Mouse (Mus musculus): ENCODE measurements around the gene Wdr25. TPM values are rescaled to one million over a fixed set of nuclear protein-coding genes. Genes with fewer than 3 reads are reported as not detected.

The Wdr25 gene
- polyA plus RNA-seq, 1 experiment from 2014 or later: 10.4 TPM

DNA sequence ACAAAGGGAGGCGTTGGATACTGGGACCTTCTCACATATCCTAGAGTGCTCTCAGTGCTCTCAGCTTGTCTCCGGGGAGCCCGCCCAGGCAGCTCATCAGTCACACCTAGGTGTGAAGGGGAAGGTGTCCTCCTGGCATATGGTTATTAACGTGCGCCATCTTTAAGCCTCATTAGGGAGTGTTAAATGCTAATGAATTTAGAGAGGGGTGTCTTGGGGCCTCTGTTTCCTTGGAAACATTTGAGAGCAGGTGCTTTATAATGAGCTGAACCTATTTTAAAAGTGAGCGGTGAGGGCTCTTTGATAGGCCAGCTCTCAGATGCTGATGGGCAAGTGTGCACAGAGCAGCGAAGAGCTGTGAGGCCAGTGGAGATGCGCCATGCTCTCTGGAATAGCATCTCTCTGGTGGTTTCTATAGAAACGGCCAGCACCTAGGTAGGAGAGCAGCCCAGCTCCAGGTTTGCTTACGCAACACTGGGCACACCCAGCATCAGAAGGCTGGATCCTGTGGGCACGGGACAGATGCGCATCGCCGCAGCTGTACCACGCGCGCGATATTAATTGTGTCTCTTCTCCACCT lies 116.7 kb downstream of the Wdr25 start:
- no peak for DNase-seq (ENCODE audit: low spot score)

DNA sequence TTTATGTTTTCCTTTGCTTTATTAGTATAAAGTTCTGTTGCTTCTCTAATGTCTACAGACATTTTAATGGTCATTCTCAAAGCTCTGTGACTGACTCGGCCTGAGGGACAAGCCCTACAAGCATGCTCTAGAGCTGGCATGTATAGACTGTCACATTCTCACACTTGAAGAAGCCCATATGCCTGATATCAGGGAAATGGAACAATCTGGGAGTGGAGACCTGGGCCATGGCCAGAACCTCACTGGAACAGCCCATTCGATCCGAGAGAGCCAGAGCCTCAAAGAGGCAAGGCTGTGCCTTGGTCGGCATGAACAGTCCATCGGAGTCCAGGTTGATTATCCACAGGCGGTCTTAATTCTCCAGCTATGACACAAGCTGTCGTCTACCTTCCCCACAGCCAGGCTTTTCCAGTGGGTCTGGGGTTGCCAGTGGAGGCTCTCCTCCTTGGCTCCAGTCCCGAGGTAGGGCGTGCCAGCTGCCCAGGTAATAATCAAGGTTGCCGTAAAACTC lies 128.8 kb downstream of the Wdr25 start:
- Histone ChIP-seq H3K4me3 (no peak overlapping the region), H3K27ac (no peak overlapping the region), H3K27me3 (ENCODE audit: insufficient read depth, poor library complexity, severe bottlenecking) (no peaks in the 10 kb centered on the region), H3K36me3 (peaks cover 4% of the 10 kb centered on the region; the same call in 1 of the 2 replicates), H3K9me3 (no peaks in the 10 kb centered on the region), H3K4me1 (replicated peaks) (0 out of 2 replicates have a peak, but pooled peaks cover 4% of the 10 kb centered on the region)
- no peak for DNase-seq (ENCODE audit: low spot score)
- 92% methylated on average over 10 of the region's 10 CpGs for WGBS

More for the DNA sequence above, 116.7 kb downstream of the Wdr25 start:
- Histone ChIP-seq H3K27ac (no peak overlapping the region), H3K4me3 (no peak overlapping the region), H3K9me3 (no peaks in the 10 kb centered on the region), H3K4me1 (replicated peaks) (peaks cover 26% of the 10 kb centered on the region), H3K36me3 (no peaks in the 10 kb centered on the region), H3K27me3 (ENCODE audit: insufficient read depth, poor library complexity, severe bottlenecking) (0 out of 2 replicates have a peak, but pooled peaks cover 3% of the 10 kb centered on the region)
- 88% methylated on average over 18 of the region's 18 CpGs for WGBS

DNA sequence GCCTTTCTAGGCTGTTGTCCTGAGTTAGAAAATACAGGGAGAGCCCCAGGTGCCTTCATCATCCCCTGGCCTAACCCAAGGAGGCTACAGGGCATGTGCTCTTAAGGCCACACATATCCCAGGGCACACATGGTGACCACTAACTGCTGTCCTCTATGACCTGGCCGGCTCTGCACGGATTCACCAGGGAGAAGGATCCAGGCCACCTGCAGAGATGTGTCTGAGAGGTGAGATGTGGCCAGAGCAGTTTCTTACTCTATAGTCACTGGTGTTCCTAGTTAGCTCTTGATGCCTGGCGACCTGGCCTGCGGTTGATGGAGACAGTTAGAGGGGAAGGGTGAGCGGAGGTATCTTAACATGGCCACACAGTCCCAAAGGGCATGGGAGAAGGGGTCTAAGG lies 129.5 kb downstream of the Wdr25 start:
- WGBS: 92% methylated on average over 5 of the region's 5 CpGs
- no peak overlapping the region for H3K4me3 ChIP-seq
- DNase-seq (ENCODE audit: low spot score): no peak
- H3K27ac ChIP-seq: 0 out of 2 replicates have a peak overlapping the region, but pooled peaks have one; percentile 9
- H3K27me3 ChIP-seq (ENCODE audit: insufficient read depth, poor library complexity, severe bottlenecking): no peaks in the 10 kb centered on the region
- H3K36me3 ChIP-seq: peaks cover 4% of the 10 kb centered on the region; the same call in 1 of the 2 replicates
- 0 out of 2 replicates have a peak, but pooled peaks cover 4% of the 10 kb centered on the region for H3K4me1 ChIP-seq (replicated peaks)
- no peaks in the 10 kb centered on the region for H3K9me3 ChIP-seq

DNA sequence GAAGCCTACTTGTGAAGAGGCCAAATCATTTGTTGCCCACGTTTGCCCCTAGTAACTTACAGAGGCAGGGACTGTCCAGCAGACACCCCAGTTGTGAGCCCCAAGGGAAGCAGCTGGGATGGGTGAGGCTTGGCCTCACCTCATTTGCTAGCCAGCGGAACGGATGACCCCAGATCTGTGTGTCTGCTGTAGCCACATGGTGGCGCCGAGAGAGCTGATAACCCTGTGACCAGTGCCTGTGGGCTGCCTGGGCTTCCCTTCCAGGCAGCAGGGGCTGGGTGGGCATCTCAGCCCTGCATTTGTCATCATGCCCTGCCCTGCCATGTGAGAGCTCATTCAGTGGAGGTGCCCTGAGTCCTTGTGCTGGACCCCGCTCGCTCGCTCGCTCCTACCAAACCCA lies 130.3 kb downstream of the Wdr25 start:
- 0 out of 2 replicates have a peak, but pooled peaks cover 4% of the 10 kb centered on the region for H3K4me1 ChIP-seq (replicated peaks)

DNA sequence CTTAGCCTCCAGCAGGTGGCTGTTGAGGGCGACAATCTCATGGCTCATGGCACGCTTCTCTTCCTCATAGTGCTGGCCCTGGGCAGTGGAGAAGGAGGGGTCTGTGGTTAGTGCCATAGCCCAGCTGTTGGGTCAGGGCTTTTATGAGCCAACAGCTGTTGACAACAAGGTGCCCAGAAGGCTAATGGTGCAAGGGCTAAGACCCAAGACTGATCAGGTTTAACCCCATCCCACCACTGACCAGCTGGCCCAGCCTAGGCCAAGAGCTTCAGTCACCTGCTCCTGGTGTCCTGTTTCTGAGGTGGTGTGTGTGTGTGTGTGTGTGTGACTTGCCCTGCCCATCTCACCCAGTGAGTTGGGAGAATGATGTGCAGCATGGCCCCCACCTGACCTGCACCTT lies 143.6 kb downstream of the Wdr25 start:
- Histone ChIP-seq H3K4me1 (replicated peaks) (peaks cover 47% of the 10 kb centered on the region), H3K27me3 (ENCODE audit: insufficient read depth, poor library complexity, severe bottlenecking) (peaks cover 61% of the 10 kb centered on the region), H3K36me3 (peaks cover 12% of the 10 kb centered on the region), H3K27ac (0 out of 2 replicates have a peak overlapping the region, but pooled peaks have one; percentile 64), H3K9me3 (peaks cover 9% of the 10 kb centered on the region), H3K4me3 (no peak overlapping the region)
- 82% methylated on average over 2 of the region's 2 CpGs for WGBS
- no peak for DNase-seq (ENCODE audit: low spot score)

More for the DNA sequence above, 130.3 kb downstream of the Wdr25 start:
- Histone ChIP-seq H3K27me3 (ENCODE audit: insufficient read depth, poor library complexity, severe bottlenecking) (no peaks in the 10 kb centered on the region), H3K4me3 (no peak overlapping the region), H3K36me3 (peaks cover 4% of the 10 kb centered on the region; the same call in 1 of the 2 replicates), H3K27ac (peak overlapping the region; percentile 45; the same call in 1 of the 2 replicates), H3K9me3 (no peaks in the 10 kb centered on the region)
- no peak for DNase-seq (ENCODE audit: low spot score)
- 56% methylated on average over 9 of the region's 9 CpGs for WGBS

DNA sequence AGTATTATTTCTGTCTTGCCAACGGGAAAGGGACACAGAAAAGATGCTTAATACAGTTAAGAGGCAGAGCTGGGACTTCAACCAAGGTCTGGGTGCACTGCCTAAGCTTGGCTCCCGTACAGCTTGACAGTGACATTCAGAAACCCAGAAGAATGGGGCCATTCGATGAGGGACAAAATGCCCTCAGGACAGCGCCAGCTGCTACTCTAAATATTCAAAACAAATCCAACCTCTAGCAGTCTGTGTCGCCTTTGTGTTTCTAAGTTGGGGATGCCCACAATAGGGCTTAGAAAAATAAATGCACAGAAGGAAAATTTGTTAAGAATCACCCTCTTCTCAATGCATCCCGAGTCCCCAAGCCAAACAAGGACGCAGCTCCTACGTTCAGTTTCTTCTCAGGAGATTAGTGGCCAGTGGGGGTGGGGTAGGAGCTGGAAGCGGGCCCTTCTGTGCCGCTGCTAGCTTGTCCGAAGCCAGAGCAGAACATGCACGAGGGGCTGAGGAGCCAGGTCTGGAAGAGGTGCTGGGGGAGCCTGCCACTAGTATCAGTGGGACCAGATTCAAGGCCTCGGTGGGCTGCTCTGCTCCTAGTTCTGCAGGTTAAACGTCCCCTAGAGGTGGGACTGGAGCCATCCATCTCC lies 144.9 kb downstream of the Wdr25 start:
- Histone ChIP-seq H3K4me3 (no peak overlapping the region), H3K4me1 (replicated peaks) (peaks cover 49% of the 10 kb centered on the region), H3K27me3 (ENCODE audit: insufficient read depth, poor library complexity, severe bottlenecking) (peaks cover 51% of the 10 kb centered on the region), H3K9me3 (peaks cover 9% of the 10 kb centered on the region), H3K27ac (peak overlapping the region; percentile 64), H3K36me3 (peaks cover 12% of the 10 kb centered on the region)
- WGBS: 44% methylated on average over 14 of the region's 14 CpGs
- no peak for DNase-seq (ENCODE audit: low spot score)

DNA sequence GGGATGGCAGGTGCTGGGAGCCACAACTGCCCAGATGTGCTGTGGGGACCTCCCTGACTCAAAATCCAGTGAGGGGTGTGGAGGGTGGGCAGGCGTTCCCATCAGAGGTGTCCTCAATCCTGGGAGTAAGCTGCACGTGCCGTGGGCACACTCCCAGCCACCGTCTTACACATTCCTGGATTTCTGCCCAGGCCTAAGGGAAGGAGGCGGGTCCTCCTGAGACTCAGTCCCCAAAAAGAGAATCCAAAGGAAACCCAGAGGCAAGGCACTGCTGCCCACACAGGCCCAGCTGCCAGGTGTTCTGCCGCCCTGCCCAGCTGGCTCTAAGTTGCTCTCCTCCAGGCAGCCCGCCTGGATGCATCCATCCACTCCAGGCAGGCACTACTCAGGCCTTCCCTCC lies 145.9 kb downstream of the Wdr25 start:
- Histone ChIP-seq H3K4me1 (replicated peaks) (peaks cover 49% of the 10 kb centered on the region), H3K27me3 (ENCODE audit: insufficient read depth, poor library complexity, severe bottlenecking) (peaks cover 41% of the 10 kb centered on the region), H3K27ac (peak overlapping the region; percentile 63; the same call in 1 of the 2 replicates), H3K36me3 (peaks cover 2% of the 10 kb centered on the region; the same call in 1 of the 2 replicates), H3K4me3 (no peak overlapping the region), H3K9me3 (no peaks in the 10 kb centered on the region)
- WGBS: 90% methylated on average over 7 of the region's 7 CpGs
- DNase-seq (ENCODE audit: low spot score): no peak

DNA sequence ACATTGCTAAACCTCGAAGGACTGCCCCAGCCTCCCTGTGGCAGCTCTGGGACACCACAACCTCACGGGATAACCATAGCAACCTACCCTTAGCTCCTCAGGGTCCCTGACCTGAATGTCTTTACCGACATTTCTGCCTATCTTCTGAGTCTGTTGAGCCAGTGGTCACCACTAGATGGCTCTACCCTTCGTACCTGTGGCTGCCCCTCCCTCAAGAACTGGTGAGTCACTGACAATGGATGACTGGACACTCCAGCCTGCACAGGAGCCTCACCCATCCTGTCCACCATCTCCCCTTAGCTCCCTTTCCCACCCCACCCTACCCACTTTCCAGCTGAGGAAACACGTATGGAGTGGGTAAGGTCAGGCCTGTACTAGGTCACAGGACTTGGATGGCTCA lies 151.1 kb downstream of the Wdr25 start:
- H3K9me3 ChIP-seq: no peaks in the 10 kb centered on the region
- peaks cover 51% of the 10 kb centered on the region for H3K27me3 ChIP-seq (ENCODE audit: insufficient read depth, poor library complexity, severe bottlenecking)
- no peak overlapping the region for H3K4me3 ChIP-seq
- peak; percentile 21 for DNase-seq (ENCODE audit: low spot score)
- no peaks in the 10 kb centered on the region for H3K36me3 ChIP-seq
- WGBS: 20% methylated on average over 5 of the region's 5 CpGs
- peaks cover 23% of the 10 kb centered on the region; the same call in 1 of the 2 replicates for H3K4me1 ChIP-seq (replicated peaks)
- H3K27ac ChIP-seq: no peak overlapping the region

DNA sequence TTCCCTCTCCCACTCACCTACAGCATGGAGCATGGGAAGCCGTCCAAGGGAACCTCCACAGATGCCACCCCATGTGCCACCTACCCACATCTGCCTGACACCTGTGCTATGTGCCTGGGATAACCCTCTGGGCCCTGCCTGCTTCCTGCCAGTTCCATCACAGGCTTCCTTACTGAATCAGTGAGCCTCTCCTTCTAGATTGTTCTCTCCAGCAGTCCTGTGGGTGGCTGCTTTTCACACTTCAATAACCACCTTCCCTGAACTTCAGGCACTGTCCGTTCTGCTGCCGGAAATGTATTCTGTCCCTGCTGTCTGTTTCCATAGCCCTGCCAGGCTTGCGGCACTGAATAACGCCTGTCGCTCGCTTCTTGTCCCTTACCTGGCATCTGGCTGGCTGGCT lies 152.2 kb downstream of the Wdr25 start:
- no peak overlapping the region for H3K27ac ChIP-seq
- peaks cover 58% of the 10 kb centered on the region for H3K27me3 ChIP-seq (ENCODE audit: insufficient read depth, poor library complexity, severe bottlenecking)
- no peak overlapping the region for H3K4me3 ChIP-seq
- no peak for DNase-seq (ENCODE audit: low spot score)
- no peaks in the 10 kb centered on the region for H3K36me3 ChIP-seq
- WGBS: 82% methylated on average over 7 of the region's 7 CpGs
- H3K4me1 ChIP-seq (replicated peaks): peaks cover 23% of the 10 kb centered on the region; the same call in 1 of the 2 replicates
- H3K9me3 ChIP-seq: no peaks in the 10 kb centered on the region

DNA sequence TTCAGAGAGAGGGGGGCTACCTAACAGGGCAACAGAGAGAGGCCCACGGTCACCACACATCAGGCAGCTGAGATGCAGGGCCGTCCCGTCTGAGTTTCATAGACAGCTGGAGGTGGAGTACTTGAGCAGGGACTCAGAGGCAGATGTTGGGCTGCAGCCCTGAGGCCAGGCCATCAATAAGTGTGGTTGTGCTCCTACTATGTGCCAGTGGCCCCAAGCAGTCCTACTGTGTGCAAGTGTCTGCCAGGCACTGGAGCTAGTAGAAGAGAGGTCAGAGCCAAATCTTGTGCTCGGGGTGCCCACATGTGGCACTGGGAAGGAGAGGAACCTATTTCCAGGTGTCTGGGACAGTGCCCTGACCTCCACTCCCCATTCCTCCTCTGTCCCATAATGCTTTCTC lies 156.5 kb downstream of the Wdr25 start:
- Histone ChIP-seq H3K27me3 (ENCODE audit: insufficient read depth, poor library complexity, severe bottlenecking) (peaks cover 86% of the 10 kb centered on the region), H3K4me1 (replicated peaks) (peaks cover 34% of the 10 kb centered on the region), H3K4me3 (no peak overlapping the region), H3K36me3 (no peaks in the 10 kb centered on the region), H3K27ac (no peak overlapping the region), H3K9me3 (no peaks in the 10 kb centered on the region)
- 98% methylated on average over 4 of the region's 4 CpGs for WGBS
- DNase-seq (ENCODE audit: low spot score): no peak

DNA sequence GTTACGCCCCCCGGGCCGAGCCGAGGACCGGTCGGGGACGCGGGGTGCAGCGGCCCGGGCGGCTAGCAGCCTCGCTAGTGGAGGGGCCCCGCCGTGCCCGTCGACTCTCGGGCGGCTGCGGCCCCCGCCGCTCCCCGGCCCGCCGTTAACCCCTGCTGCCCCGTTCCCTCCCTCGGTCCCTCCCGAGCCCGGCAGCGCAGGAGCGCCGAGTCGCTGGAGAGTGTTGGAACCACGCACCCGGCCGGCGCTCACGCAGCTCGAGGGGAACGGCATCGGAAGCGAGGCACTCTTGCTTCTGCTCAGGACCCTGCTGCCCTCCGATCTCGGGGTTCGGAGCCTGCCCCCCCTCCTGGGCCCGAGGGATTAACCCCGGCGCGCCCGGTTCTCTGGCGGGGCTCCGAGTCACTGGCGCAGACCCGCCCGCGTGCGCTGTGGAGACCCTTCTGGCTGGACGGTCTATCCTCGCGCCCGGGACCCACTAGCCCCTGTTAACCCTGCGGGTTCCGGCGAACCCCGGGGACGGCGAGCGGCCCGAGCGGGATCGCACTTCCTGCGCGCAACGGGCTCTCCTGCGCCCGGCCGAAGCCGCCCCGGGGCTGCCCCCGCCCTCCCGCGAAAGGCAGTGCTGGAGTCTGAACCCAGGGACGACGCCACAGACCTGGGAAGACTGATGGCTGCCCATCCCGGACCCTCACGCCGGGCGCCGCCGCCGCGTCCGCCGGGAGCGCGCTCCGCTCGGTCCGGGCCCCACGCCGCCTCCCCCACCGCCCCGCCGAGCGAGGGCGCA lies 159.8 kb downstream of the Wdr25 start:
- DNase-seq (ENCODE audit: low spot score): peak; percentile 46
- Histone ChIP-seq H3K27ac (peak overlapping the region; percentile 85), H3K27me3 (ENCODE audit: insufficient read depth, poor library complexity, severe bottlenecking) (peaks cover 95% of the 10 kb centered on the region), H3K4me3 (peak overlapping the region; percentile 66), H3K4me1 (replicated peaks) (peaks cover 53% of the 10 kb centered on the region), H3K36me3 (no peaks in the 10 kb centered on the region), H3K9me3 (no peaks in the 10 kb centered on the region)
- under 1% methylated on average over 103 of the region's 105 CpGs for WGBS

DNA sequence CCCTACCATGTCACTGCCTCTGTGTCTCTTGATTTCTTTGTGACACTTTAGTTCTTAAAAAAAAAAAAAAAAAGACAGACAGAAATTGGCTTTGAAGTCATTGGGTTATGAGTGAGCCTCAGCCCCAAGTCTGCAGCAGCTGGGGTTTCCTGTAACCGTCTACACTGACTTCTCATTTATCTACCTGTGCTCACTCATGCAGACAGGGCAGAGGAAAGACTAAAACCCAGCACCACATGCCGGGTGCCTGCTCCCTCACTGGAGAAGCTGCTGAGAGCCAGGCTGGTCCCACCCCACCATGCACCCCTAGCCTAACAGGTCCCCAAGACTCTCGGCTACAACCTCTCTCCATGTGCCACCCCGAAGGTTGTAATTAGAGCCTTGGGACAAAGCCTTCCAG lies 164.3 kb downstream of the Wdr25 start:
- Histone ChIP-seq H3K36me3 (no peaks in the 10 kb centered on the region), H3K4me1 (replicated peaks) (peaks cover 55% of the 10 kb centered on the region), H3K9me3 (no peaks in the 10 kb centered on the region), H3K27ac (0 out of 2 replicates have a peak overlapping the region, but pooled peaks have one; percentile 17), H3K27me3 (ENCODE audit: insufficient read depth, poor library complexity, severe bottlenecking) (peaks cover 64% of the 10 kb centered on the region), H3K4me3 (no peak overlapping the region)
- 71% methylated on average over 4 of the region's 4 CpGs for WGBS
- no peak for DNase-seq (ENCODE audit: low spot score)

Measured in hindbrain, embryonic 10.5 days (tissue).